ENCODE assay signal across 13 mouse cellular contexts in genomic region chr10:50203587-50203986, GRCm38 (mm10).
"Had no signal": no experiment of that assay in that cellular context is flagged by ENCODE, and none has a peak within 500 bp of the region (broad histone marks: within the 10 kb centered on the region; RNA-seq: fewer than 3 reads in every experiment).

No protein-coding gene starts in this region.

- H3K9ac ChIP-seq: kidney, embryonic 15.5 days; limb, embryonic 15.5 days; liver, embryonic 12.5 days; lung, embryonic 14.5 days; midbrain, embryonic 15.5 days; neural tube, embryonic 12.5 days had no signal

- H3K9me3 ChIP-seq: kidney, embryonic 15.5 days; limb, embryonic 15.5 days; liver, embryonic 12.5 days; midbrain, embryonic 15.5 days; neural tube, embryonic 12.5 days had no signal

- ATAC-seq: liver, embryonic 12.5 days; midbrain, embryonic 15.5 days had no signal

- H3K4me2 ChIP-seq: kidney, embryonic 15.5 days; limb, embryonic 15.5 days; liver, embryonic 12.5 days; lung, embryonic 14.5 days; midbrain, embryonic 11.5 days; midbrain, embryonic 15.5 days; neural tube, embryonic 12.5 days had no signal

- H3K4me3 ChIP-seq: kidney, embryonic 15.5 days; layer of hippocampus, adult 2 months; limb, embryonic 15.5 days; liver, embryonic 12.5 days; midbrain, embryonic 15.5 days; neural tube, embryonic 12.5 days had no signal

- H3K27ac ChIP-seq: kidney, embryonic 15.5 days; layer of hippocampus, adult 2 months; limb, embryonic 15.5 days; liver, embryonic 12.5 days; midbrain, embryonic 15.5 days; neural tube, embryonic 12.5 days; stomach, postnatal 0 days had no signal

- H3K4me1 ChIP-seq: kidney, embryonic 15.5 days; limb, embryonic 15.5 days; liver, embryonic 12.5 days; midbrain, embryonic 15.5 days; neural tube, embryonic 12.5 days had no signal

- H3K36me3 ChIP-seq: kidney, embryonic 15.5 days; limb, embryonic 15.5 days; liver, embryonic 12.5 days; midbrain, embryonic 15.5 days; neural tube, embryonic 12.5 days had no signal

- DNase-seq: kidney, postnatal 25 days; lung, embryonic 14.5 days; lung, postnatal 10 days; lung, postnatal 4 days; thymus, postnatal 4 days had no signal

- H3K27me3 ChIP-seq: kidney, embryonic 15.5 days; limb, embryonic 15.5 days; liver, embryonic 12.5 days; midbrain, embryonic 15.5 days; neural tube, embryonic 12.5 days had no signal
